Mouse (Mus musculus): Measurements from ENCODE around the gene Vtcn1.
"Not testable (repeated sequence)": the region's sequence is repeated elsewhere in the genome, so short reads cannot be mapped to it uniquely, and the experiment has no call there.

Gene Vtcn1

GRCm38 (mm10) chr3:100825225-100825965 is at the start of gene Vtcn1:
Gene Vtcn1, plus strand, starts transcription at chr3:100825459.
- no peak for DNase-seq

- DNase-seq, result no peak
These were observed 48.3 kb upstream of the Vtcn1 start for GRCm38 (mm10) chr3:100776967-100777366.

- DNase-seq, result no peak
These were observed 47.7 kb upstream of the Vtcn1 start for GRCm38 (mm10) chr3:100777568-100777967.

GRCm38 (mm10) chr3:100786076-100786475 is 39.2 kb upstream of the Vtcn1 start:
- no peak for DNase-seq

DNA sequence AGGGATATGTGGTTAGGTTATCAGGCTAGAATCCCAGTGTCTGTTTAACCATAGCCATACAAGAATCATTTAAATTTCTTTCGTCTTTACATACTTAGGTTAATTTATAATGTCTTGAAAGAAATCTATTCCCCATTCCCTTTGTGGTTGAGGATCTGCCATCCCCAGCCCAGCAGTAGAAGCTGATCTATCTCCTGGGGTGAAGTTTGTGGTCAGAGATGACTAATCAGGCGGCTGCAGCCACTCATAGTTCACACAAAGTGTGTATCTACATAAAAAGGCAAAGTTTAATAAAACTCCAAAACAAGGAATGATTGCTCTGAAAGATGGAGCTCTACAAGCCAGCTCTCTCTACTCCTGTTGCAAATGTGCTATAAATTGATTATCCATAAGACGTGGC is 33.6 kb upstream of the Vtcn1 start:
- DNase-seq, result no peak

GRCm38 (mm10) chr3:100793345-100793744 is 31.9 kb upstream of the Vtcn1 start:
- DNase-seq, result no peak

- DNase-seq, result peak; percentile 9
These were observed 28.7 kb upstream of the Vtcn1 start for GRCm38 (mm10) chr3:100796571-100796970.

GRCm38 (mm10) chr3:100797166-100798145 is 27.8 kb upstream of the Vtcn1 start:
- DNase-seq, result no peak

GRCm38 (mm10) chr3:100798872-100799422 is 26.3 kb upstream of the Vtcn1 start:
- no peak for DNase-seq

- no peak for DNase-seq
These were observed 20.3 kb upstream of the Vtcn1 start for GRCm38 (mm10) chr3:100804975-100805374.

GRCm38 (mm10) chr3:100805925-100806324 is 19.3 kb upstream of the Vtcn1 start:
- no peak for DNase-seq

DNA sequence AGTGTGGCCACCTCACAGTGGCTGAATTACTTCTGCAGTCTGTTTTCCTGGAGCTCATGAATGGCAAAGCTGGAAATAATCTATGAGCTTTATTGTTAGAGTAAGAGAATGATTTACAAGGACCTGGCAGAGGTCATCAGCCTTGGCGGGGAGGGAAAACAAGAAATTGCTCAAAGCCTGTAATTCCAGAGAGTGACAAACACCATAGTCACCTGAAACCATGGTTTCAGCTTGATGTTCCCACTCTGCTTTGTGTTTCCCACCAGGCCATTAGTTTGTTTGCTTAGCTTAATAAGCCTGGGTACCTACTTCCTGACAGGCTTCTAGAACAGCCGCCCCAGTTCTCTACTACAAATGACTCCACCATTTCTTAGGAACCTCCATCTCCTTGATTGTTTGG is 14.8 kb upstream of the Vtcn1 start:
- DNase-seq, result no peak

GRCm38 (mm10) chr3:100811836-100812235 is 13.4 kb upstream of the Vtcn1 start:
- DNase-seq, result no peak

GRCm38 (mm10) chr3:100815490-100815889 is 9.8 kb upstream of the Vtcn1 start:
- DNase-seq, result not testable (repeated sequence)

DNA sequence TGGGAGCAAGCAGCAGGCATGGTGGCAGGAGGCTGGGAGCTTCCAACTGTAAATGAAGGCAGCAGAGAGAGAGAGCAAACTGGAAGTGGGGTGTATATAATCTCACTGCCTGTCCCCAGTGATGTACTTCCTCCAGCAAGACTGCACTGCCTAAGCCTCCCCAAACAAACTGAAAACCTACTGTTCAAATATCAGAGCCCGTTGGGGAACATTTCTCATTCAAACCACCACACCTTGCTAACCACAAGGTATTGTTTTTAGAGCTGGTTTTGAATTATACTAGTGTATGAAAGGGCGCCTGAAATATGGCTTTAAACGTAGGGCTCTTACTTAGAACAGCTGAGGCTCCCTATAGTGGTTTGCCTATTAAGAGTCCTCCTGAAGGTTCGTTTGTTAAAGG is 6.5 kb upstream of the Vtcn1 start:
- no peak for DNase-seq

DNA sequence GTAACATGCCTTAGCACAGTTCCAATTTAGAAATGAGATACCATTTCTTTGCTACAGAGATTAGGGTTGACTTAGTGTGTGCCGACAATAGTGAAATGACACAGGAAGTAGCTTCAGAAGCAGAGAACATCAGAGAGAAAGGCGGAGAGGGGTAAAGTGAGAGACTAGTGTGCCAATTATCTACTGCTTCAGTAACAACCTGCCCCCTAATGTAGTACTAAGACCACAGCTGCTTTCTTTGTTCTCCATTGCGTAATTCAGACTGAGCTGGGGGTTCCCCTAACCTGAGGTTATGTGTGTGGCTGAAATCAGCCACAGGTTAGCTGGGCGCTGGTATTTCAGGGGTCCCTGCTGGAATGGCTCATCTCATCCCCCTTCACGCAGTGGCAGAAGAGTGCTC is 5.7 kb upstream of the Vtcn1 start:
- no peak for DNase-seq

GRCm38 (mm10) chr3:100820852-100821251 is 4.4 kb upstream of the Vtcn1 start:
- no peak for DNase-seq

DNA sequence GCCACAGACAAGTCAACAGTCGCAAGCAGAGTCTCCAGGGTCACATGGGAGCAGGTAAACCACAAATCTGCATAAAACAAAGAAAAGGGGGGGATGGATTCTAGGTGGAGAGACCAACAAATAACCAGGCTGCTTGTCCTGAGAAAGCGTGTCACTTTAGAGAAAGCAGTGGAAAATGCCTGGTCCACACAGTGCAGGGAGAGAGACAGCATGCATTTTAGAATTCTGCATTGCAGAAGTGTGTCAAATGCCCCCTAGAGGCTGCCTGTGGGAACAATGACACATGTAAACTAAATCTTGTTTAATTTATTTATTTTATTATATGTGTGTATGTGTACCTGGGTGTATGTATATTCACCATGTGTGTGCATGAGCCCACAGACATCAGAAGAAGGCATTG is 4.0 kb upstream of the Vtcn1 start:
- no peak for DNase-seq

DNA sequence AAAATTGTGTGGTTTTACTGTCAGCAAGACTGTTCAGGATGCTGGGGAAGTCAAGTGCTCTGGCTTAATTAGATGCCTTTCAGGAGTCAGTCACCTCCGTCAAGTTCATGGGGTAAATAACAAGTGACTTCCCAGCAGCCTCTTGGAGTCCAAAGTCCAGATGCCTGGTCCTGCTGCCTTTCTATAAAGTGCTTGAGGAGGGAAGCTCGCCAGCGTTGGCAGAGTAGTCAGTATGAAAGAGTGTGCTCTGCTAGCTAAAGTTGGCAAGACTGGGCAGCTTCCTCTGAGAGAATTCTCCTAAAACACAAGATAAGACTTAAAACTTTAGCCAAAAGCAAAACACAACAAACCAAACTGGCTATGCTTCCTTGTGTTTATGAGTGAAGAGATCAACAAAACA is 18.5 kb downstream of the Vtcn1 start:
- DNase-seq, result no peak

GRCm38 (mm10) chr3:100844366-100844765 is 19.1 kb downstream of the Vtcn1 start:
- no peak for DNase-seq

DNA sequence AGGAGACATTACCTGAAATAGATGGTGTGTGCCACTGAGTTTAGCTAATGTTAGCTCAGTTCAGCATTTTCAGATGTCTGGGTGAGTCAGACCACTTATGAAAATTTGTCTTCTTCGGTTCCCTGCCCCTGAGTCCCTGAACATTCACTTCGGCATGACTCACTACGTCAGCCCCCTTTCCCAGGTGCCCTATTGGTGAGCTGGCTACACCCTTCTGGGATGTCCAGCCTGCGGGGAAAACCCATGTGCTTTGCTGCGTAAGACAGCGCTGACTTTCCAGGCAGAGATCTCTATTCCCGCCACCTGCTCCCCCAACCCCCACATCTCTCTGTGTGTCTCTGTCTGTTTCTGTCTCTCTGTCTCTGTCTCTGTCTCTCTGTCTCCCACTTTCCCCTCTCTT is 23.1 kb downstream of the Vtcn1 start:
- DNase-seq, result no peak

DNA sequence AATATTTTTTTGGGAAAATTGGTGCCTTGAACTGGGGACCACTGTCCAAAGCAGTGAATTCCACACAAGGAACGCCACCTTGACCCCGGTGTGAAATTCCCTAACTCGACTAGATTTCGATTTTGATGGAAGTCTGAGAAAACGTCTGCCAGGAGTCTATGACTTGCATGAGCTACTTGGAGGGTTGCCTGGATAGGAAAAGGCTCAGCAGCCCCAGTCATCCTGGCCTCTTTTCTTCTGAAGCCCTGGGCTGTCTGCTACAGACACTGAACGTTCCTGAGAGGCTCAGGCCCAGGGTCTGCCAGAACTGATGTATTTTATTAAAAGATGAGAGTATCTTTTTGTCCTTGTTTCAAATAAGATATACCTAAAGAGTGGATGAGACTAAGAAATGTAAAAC is 25.2 kb downstream of the Vtcn1 start:
- DNase-seq, result no peak

GRCm38 (mm10) chr3:100856050-100856815 is 31.0 kb downstream of the Vtcn1 start:
- no peak for DNase-seq

Data from layer of hippocampus, adult 9-11 months (tissue).